Mouse (Mus musculus): Measurements from ENCODE around the gene Rhox4d. TPM values are rescaled to one million over a fixed set of nuclear protein-coding genes. Genes with fewer than 3 reads are reported as not detected.
"Not testable (repeated sequence)": the region's sequence is repeated elsewhere in the genome, so short reads cannot be mapped to it uniquely, and the experiment has no call there.

Rhox4d gene
- not detected in 2 replicates for polyA plus RNA-seq (2014; fragmentation: Nextera tagmentation; extraction: Ambion mirVana)

- not testable (repeated sequence) for H3K4me1 ChIP-seq (ENCODE audit: control insufficient read depth, insufficient read depth, low read length); H3K4me2 ChIP-seq (ENCODE audit: low read length); H3K27me3 ChIP-seq (replicated peaks; ENCODE audit: control insufficient read depth, insufficient read depth, low read length); ATAC-seq; DNase-seq (ENCODE audit: low spot score); H3K4me3 ChIP-seq (ENCODE audit: low read depth, low read length); H3K36me3 ChIP-seq (ENCODE audit: control insufficient read depth, insufficient read depth, low read length); H3K9ac ChIP-seq (ENCODE audit: low read length); H3K27ac ChIP-seq (ENCODE audit: low read depth, low read length); H3K9me3 ChIP-seq (replicated peaks; ENCODE audit: control insufficient read depth, low read length)
- WGBS, result 95% methylated on average over 14 of the region's 18 CpGs
Observed at GRCm38 (mm10) chrX:37514059-37514458, at the start of gene Rhox4d. Gene Rhox4d, plus strand, starts transcription at chrX:37514359.

- not testable (repeated sequence) for H3K4me2 ChIP-seq (ENCODE audit: low read length); H3K9me3 ChIP-seq (replicated peaks; ENCODE audit: control insufficient read depth, low read length); DNase-seq (ENCODE audit: low spot score); H3K4me3 ChIP-seq (ENCODE audit: low read depth, low read length); H3K27ac ChIP-seq (ENCODE audit: low read depth, low read length); H3K4me1 ChIP-seq (ENCODE audit: control insufficient read depth, insufficient read depth, low read length); H3K9ac ChIP-seq (ENCODE audit: low read length); H3K36me3 ChIP-seq (ENCODE audit: control insufficient read depth, insufficient read depth, low read length); H3K27me3 ChIP-seq (replicated peaks; ENCODE audit: control insufficient read depth, insufficient read depth, low read length); ATAC-seq
- WGBS, result 92% methylated on average over 14 of the region's 14 CpGs
Observed at GRCm38 (mm10) chrX:37480037-37480436, 34.1 kb upstream of the Rhox4d start, which contains the start of gene Rhox4c. Gene Rhox4c, plus strand, starts transcription at chrX:37480337.

- 93% methylated on average over 2 of the region's 8 CpGs for WGBS
- ATAC-seq; H3K9me3 ChIP-seq (replicated peaks; ENCODE audit: control insufficient read depth, low read length); H3K9ac ChIP-seq (ENCODE audit: low read length); H3K4me1 ChIP-seq (ENCODE audit: control insufficient read depth, insufficient read depth, low read length); H3K4me2 ChIP-seq (ENCODE audit: low read length); H3K27me3 ChIP-seq (replicated peaks; ENCODE audit: control insufficient read depth, insufficient read depth, low read length); H3K4me3 ChIP-seq (ENCODE audit: low read depth, low read length); H3K27ac ChIP-seq (ENCODE audit: low read depth, low read length); H3K36me3 ChIP-seq (ENCODE audit: control insufficient read depth, insufficient read depth, low read length); DNase-seq (ENCODE audit: low spot score): not testable (repeated sequence)
Observed at GRCm38 (mm10) chrX:37530152-37530551, 16.0 kb downstream of the Rhox4d start, which contains the start of gene Rhox2e. Gene Rhox2e, plus strand, starts transcription at chrX:37530452.

GRCm38 (mm10) chrX:37541719-37542118 is 27.6 kb downstream of the Rhox4d start, which contains the start of gene Rhox3e:
Gene Rhox3e, plus strand, starts transcription at chrX:37542019.
- DNase-seq (ENCODE audit: low spot score); H3K9me3 ChIP-seq (replicated peaks; ENCODE audit: control insufficient read depth, low read length); H3K4me2 ChIP-seq (ENCODE audit: low read length); H3K27me3 ChIP-seq (replicated peaks; ENCODE audit: control insufficient read depth, insufficient read depth, low read length); H3K4me3 ChIP-seq (ENCODE audit: low read depth, low read length); H3K36me3 ChIP-seq (ENCODE audit: control insufficient read depth, insufficient read depth, low read length); H3K27ac ChIP-seq (ENCODE audit: low read depth, low read length); H3K4me1 ChIP-seq (ENCODE audit: control insufficient read depth, insufficient read depth, low read length); H3K9ac ChIP-seq (ENCODE audit: low read length); ATAC-seq: not testable (repeated sequence)
- WGBS, result no CpG with 5 or more reads among the region's 4 CpGs

- 96% methylated on average over 7 of the region's 18 CpGs for WGBS
- not testable (repeated sequence) for ATAC-seq; DNase-seq (ENCODE audit: low spot score)
Observed at GRCm38 (mm10) chrX:37557112-37557511, 43.0 kb downstream of the Rhox4d start, which contains the start of gene Rhox4e. Gene Rhox4e, plus strand, starts transcription at chrX:37557412.

More at GRCm38 (mm10) chrX:37557112-37557511, 43.0 kb downstream of the Rhox4d start, which contains the start of gene Rhox4e:
- H3K27ac ChIP-seq (ENCODE audit: low read depth, low read length); H3K9me3 ChIP-seq (replicated peaks; ENCODE audit: control insufficient read depth, low read length); H3K4me1 ChIP-seq (ENCODE audit: control insufficient read depth, insufficient read depth, low read length); H3K27me3 ChIP-seq (replicated peaks; ENCODE audit: control insufficient read depth, insufficient read depth, low read length); H3K4me2 ChIP-seq (ENCODE audit: low read length); H3K9ac ChIP-seq (ENCODE audit: low read length); H3K4me3 ChIP-seq (ENCODE audit: low read depth, low read length); H3K36me3 ChIP-seq (ENCODE audit: control insufficient read depth, insufficient read depth, low read length): not testable (repeated sequence)

Other genes starting within 250 kb of the Rhox4d start
- not detected in 2 replicates for gene Rhox4a, start 249.0 kb upstream of the Rhox4d start, polyA plus RNA-seq (2014; fragmentation: Nextera tagmentation; extraction: Ambion mirVana)
- gene Rhox3a2, start 134.3 kb upstream of the Rhox4d start, polyA plus RNA-seq (2014; fragmentation: Nextera tagmentation; extraction: Ambion mirVana), result not detected in 2 replicates
- gene Rhox4a2, start 123.5 kb upstream of the Rhox4d start, polyA plus RNA-seq (2014; fragmentation: Nextera tagmentation; extraction: Ambion mirVana), result not detected in 2 replicates
- not detected in 2 replicates for gene Rhox2b, start 102.3 kb upstream of the Rhox4d start, polyA plus RNA-seq (2014; fragmentation: Nextera tagmentation; extraction: Ambion mirVana)
- gene Rhox4b, start 81.9 kb upstream of the Rhox4d start, polyA plus RNA-seq (2014; fragmentation: Nextera tagmentation; extraction: Ambion mirVana), result not detected in 2 replicates
- gene Rhox2c, start 60.7 kb upstream of the Rhox4d start, polyA plus RNA-seq (2014; fragmentation: Nextera tagmentation; extraction: Ambion mirVana), result not detected in 2 replicates
- not detected in 2 replicates for gene Rhox3c, start 55.8 kb upstream of the Rhox4d start, polyA plus RNA-seq (2014; fragmentation: Nextera tagmentation; extraction: Ambion mirVana)
- not detected in 2 replicates for gene Rhox4c, start 34.0 kb upstream of the Rhox4d start, polyA plus RNA-seq (2014; fragmentation: Nextera tagmentation; extraction: Ambion mirVana)
- gene Rhox2d, start 20.9 kb upstream of the Rhox4d start, polyA plus RNA-seq (2014; fragmentation: Nextera tagmentation; extraction: Ambion mirVana), result not detected in 2 replicates
- gene Rhox2e, start 16.1 kb downstream of the Rhox4d start, polyA plus RNA-seq (2014; fragmentation: Nextera tagmentation; extraction: Ambion mirVana), result not detected in 2 replicates
- not detected in 2 replicates for gene Rhox3e, start 27.7 kb downstream of the Rhox4d start, polyA plus RNA-seq (2014; fragmentation: Nextera tagmentation; extraction: Ambion mirVana)
- not detected in 2 replicates for gene Rhox4e, start 43.1 kb downstream of the Rhox4d start, polyA plus RNA-seq (2014; fragmentation: Nextera tagmentation; extraction: Ambion mirVana)
- not detected in 2 replicates for gene Rhox2f, start 57.0 kb downstream of the Rhox4d start, polyA plus RNA-seq (2014; fragmentation: Nextera tagmentation; extraction: Ambion mirVana)
- gene Rhox3f, start 66.6 kb downstream of the Rhox4d start, polyA plus RNA-seq (2014; fragmentation: Nextera tagmentation; extraction: Ambion mirVana), result not detected in 2 replicates
- gene Rhox4f, start 93.3 kb downstream of the Rhox4d start, polyA plus RNA-seq (2014; fragmentation: Nextera tagmentation; extraction: Ambion mirVana), result not detected in 2 replicates
- not detected in 2 replicates for gene Rhox3g, start 114.3 kb downstream of the Rhox4d start, polyA plus RNA-seq (2014; fragmentation: Nextera tagmentation; extraction: Ambion mirVana)
- gene Rhox2g, start 129.1 kb downstream of the Rhox4d start, polyA plus RNA-seq (2014; fragmentation: Nextera tagmentation; extraction: Ambion mirVana), result not detected in 2 replicates
- gene Rhox4g, start 137.0 kb downstream of the Rhox4d start, polyA plus RNA-seq (2014; fragmentation: Nextera tagmentation; extraction: Ambion mirVana), result not detected in 2 replicates
- gene Rhox3h, start 154.4 kb downstream of the Rhox4d start, polyA plus RNA-seq (2014; fragmentation: Nextera tagmentation; extraction: Ambion mirVana), result not detected in 2 replicates
- gene Rhox2h, start 158.9 kb downstream of the Rhox4d start, polyA plus RNA-seq (2014; fragmentation: Nextera tagmentation; extraction: Ambion mirVana), result not detected in 2 replicates

Measured in forebrain, embryonic 14.5 days (tissue).